Mouse (Mus musculus) bone marrow, adult 2 months (tissue): ENCODE data around the gene Ahctf1. TPM values are rescaled to one million over a fixed set of nuclear protein-coding genes. Genes with fewer than 3 reads are reported as not detected.

Experiments
- H3K27ac ChIP-seq: fragments of 200-500 bp; 2 replicates; pipeline ENCODE4 v1.5.1; 2012; ENCODE audit warnings: low read depth, mild to moderate bottlenecking, control low read depth, inconsistent platforms, low read length; ENCODE audit not compliant: control insufficient read depth, poor library complexity, insufficient read depth
- H3K4me1 ChIP-seq: fragments of 200-500 bp; 2 replicates; pipeline ENCODE4 v1.6.1; 2011; ENCODE audit warnings: low read length; ENCODE audit not compliant: control insufficient read depth, insufficient read depth
- H3K4me3 ChIP-seq: fragments of 200-500 bp; replicated peaks from 2 replicates; pipeline ENCODE3; 2011; ENCODE audit warnings: mild to moderate bottlenecking, low read depth, low read length, control low read depth; ENCODE audit not compliant: control insufficient read depth
- CTCF ChIP-seq: fragments of 200-500 bp; IDR thresholded peaks from 2 replicates; pipeline ENCODE4 v1.5.1; 2011; ENCODE audit warnings: low read length, control low read depth; ENCODE audit not compliant: control insufficient read depth, insufficient read depth
- POLR2A ChIP-seq: fragments of 200-500 bp; IDR thresholded peaks from 2 replicates; pipeline ENCODE4 v1.6.1; 2011; ENCODE audit warnings: low read depth, mild to moderate bottlenecking, control low read depth, low read length, borderline replicate concordance; ENCODE audit not compliant: control insufficient read depth
- WGBS: fragments of 180-500 bp; shearing (Covaris S2); methylation state at CpG from one replicate; pipeline ENCODE4 v1.1.7; 2018; 5-methylcytosine and 5-hydroxymethylcytosine counted together
- polyA plus RNA-seq: library from polyadenylated mRNA; stranded (reverse); fragments of >200 nt; gene quantifications from 2 replicates; pipeline ENCODE4 v1.2.4, GENCODE M21; 2011; ENCODE audit warnings: low replicate concordance; ENCODE audit not compliant: missing spikeins, insufficient read depth, insufficient read length

The Ahctf1 gene
- polyA plus RNA-seq, 1 experiment = 41.3 TPM

DNA sequence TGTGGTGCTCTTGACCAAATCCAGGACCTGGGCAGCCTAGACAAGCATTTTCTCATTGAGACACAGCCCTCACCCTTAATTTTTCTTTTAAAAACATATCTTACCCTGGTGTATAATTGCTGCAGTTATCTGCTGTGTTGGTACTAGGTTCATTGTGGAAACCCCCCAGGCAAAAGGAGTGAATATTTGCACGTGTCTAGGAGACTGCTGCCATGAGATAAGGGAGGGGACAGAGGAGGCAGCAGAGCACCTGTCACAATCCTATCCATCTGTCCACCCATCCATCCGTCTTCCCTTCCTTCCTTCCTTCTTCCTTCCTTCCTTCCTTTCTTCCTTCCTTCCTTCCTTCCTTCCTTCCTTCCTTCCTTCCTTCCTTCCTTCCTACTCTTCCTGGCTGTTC, 9.9 kb upstream of the Ahctf1 start:
- H3K27ac ChIP-seq = no peak overlapping the region
- H3K4me3 ChIP-seq = no peak overlapping the region
- WGBS = 24% methylated on average over 2 of the region's 2 CpGs
- TF ChIP-seq CTCF (no peak), POLR2A (no peak)
- no peaks in the 10 kb centered on the region; the same call in 1 of the 2 replicates for H3K4me1 ChIP-seq

DNA sequence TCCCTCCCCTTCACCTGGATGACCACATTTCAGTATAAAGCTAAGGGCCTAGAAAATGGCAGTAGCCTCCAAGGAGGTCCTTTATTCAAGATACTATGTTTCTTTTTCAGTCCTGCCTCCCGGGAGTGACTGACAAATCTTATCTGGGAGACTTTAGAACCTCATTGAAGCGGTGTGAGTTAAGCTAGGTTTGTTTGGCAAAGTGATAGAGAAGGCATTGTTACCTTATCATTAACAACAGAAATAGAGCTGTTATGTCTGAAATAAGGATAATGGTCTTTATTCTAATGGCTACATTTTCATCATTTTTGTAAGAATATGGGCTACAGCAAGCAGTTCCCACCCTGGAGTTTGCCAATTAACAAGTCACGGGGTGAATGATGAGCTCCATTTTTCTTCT, 4.8 kb upstream of the Ahctf1 start:
- TF ChIP-seq CTCF (no peak), POLR2A (no peak)
- Histone ChIP-seq H3K4me3 (no peak overlapping the region), H3K27ac (no peak overlapping the region), H3K4me1 (no peaks in the 10 kb centered on the region)
- WGBS = 56% methylated on average over 3 of the region's 3 CpGs

GRCm38 (mm10) chr1:179807468-179807867, 4.0 kb upstream of the Ahctf1 start:
- WGBS = 65% methylated on average over 4 of the region's 4 CpGs
- TF ChIP-seq CTCF = no peak
- no peak for TF ChIP-seq POLR2A
- H3K4me3 ChIP-seq = no peak overlapping the region
- H3K4me1 ChIP-seq = no peaks in the 10 kb centered on the region
- H3K27ac ChIP-seq = no peak overlapping the region

DNA sequence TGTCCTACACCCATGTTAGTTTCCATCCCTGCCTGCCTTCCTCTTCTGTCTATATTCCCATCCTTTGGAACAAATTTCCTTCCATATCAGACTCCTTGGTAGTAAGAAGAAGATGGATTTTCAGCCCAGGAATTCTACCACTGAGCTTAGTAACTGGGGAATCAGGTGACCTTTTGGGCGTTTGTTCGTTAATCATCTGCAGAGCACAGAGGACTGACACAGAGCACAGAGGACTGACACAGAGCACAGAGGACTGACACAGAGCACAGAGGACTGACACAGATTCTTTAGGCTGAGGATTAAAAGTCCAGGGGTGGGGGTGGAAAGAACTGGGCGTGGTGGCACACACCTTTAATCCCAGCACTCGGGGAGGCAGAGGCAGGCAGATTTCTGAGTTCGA, 2.3 kb upstream of the Ahctf1 start:
- no peak overlapping the region for H3K27ac ChIP-seq

DNA sequence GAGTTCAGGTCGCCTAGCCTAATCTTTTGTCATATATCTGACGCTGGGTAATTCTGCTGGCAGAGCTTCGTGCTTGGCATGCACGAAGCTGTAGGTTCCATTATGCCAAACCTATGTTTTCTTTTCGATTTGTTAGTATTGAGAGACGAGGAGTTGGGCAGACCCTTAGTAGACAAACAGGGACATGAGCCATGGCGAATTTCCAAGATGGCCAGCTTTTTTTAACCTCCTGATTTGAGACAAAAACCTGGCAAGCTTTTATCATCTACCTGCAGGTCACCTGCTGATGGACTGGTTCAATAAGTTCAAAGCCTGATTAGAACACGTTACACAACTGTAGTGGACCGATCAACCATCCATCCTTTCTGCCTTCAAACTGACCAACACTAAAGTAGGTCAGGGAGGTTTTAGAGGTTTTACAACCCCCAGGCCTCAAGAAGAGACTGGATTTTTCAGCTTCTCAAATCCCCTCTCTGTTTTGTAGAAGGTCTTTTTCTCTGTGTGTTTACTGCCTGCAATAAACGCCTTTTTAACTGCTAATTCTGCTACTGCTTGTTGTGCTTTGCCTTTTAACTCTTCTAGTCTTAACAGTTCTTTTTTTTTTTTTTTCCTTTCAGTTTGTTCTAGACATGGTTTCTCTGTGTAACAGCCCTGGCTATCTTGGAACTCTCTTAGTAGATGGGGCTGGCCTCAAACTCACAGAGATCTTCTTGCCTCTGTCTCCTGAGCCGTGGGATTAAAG, 831 bp upstream of the Ahctf1 start:
- H3K4me1 ChIP-seq = no peaks in the 10 kb centered on the region
- no peak for TF ChIP-seq CTCF
- no peak for TF ChIP-seq POLR2A

More for the DNA sequence above, 2.3 kb upstream of the Ahctf1 start:
- H3K4me3 ChIP-seq = no peak overlapping the region
- TF ChIP-seq POLR2A (no peak), CTCF (no peak)
- WGBS = 84% methylated on average over 5 of the region's 5 CpGs
- H3K4me1 ChIP-seq = no peaks in the 10 kb centered on the region

GRCm38 (mm10) chr1:179802610-179803512, 619 bp downstream of the Ahctf1 start, which contains the start of gene Gm10518:
Gene Gm10518 (plus strand): TSS chr1:179803376.
- TF ChIP-seq POLR2A = no peak
- no peak for TF ChIP-seq CTCF
- H3K4me3 ChIP-seq = peak within 1 kb of the TSS; percentile 85
- no peaks in the 10 kb centered on the region for H3K4me1 ChIP-seq
- peak within 1 kb of the TSS; percentile 99 for H3K27ac ChIP-seq
- WGBS = 1% methylated on average over 94 of the region's 94 CpGs

More for the DNA sequence above, 831 bp upstream of the Ahctf1 start:
- WGBS = 27% methylated on average over 11 of the region's 11 CpGs
- peak overlapping the region; percentile 99; the same call in 1 of the 2 replicates for H3K27ac ChIP-seq
- H3K4me3 ChIP-seq = peak overlapping the region; percentile 32

GRCm38 (mm10) chr1:179798794-179799193, 4.7 kb downstream of the Ahctf1 start:
- Histone ChIP-seq H3K4me3 (no peak overlapping the region), H3K4me1 (no peaks in the 10 kb centered on the region), H3K27ac (no peak overlapping the region)
- no peak for TF ChIP-seq CTCF
- TF ChIP-seq POLR2A = no peak

DNA sequence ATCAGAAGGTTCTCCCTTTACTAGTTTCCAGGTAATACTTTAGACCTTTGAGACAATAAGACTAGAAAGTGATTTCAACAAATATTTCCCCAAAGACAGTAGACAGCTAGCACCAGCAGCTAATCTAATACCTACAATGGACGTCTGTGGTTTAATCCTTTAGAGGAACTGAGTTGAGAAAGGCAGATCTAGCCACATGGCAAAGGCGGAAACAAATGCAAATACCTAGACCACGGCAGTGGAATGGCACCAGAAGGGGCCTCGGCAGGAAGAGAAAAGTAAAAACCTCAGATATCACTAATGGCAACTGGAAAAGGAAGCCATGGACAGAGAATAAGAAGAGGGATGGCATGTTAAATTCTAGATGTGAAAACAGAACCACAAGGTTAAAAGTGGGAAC, 16.2 kb downstream of the Ahctf1 start:
- TF ChIP-seq POLR2A (no peak), CTCF (no peak)
- Histone ChIP-seq H3K27ac (no peak overlapping the region), H3K4me1 (no peaks in the 10 kb centered on the region), H3K4me3 (no peak overlapping the region)
- WGBS = 15% methylated on average over 4 of the region's 4 CpGs

GRCm38 (mm10) chr1:179785502-179785901, 18.0 kb downstream of the Ahctf1 start:
- TF ChIP-seq CTCF = no peak
- TF ChIP-seq POLR2A = no peak
- no peak overlapping the region for H3K4me3 ChIP-seq
- WGBS = 64% methylated on average over 5 of the region's 5 CpGs
- H3K27ac ChIP-seq = no peak overlapping the region
- no peaks in the 10 kb centered on the region for H3K4me1 ChIP-seq
